Mouse (Mus musculus) adrenal gland, adult 18-20 months (tissue): ENCODE data around the gene Celf5. TPM values are rescaled to one million over a fixed set of nuclear protein-coding genes. Genes with fewer than 3 reads are reported as not detected.

Experiments used
- DNase-seq, 2 experiments: peaks; one replicate each; pipeline ENCODE4 v3.0.0; 2021 to 2022; ENCODE audit warnings: low spot score in 2 of 2
- microRNA-seq, 2 experiments: library from miRNA; unstranded; fragments of <30 nt; microRNA quantifications; one replicate each; pipeline ENCODE4 v1.2.0; 2021; ENCODE audit warnings: borderline number of aligned reads in 2 of 2
- total RNA-seq, 2 experiments: library from RNA; stranded (reverse); gene quantifications; 1 replicate in 1 of 2; 2 replicates in 1 of 2; pipeline ENCODE4 v1.2.3; 2021

The Celf5 gene
- total RNA-seq, 2 experiments from 2014 or later = 0.42 to 0.50 TPM

- DNase-seq = no peak
Observed at GRCm38 (mm10) chr10:81418216-81419070, 64.1 kb downstream of the Celf5 start.

DNA sequence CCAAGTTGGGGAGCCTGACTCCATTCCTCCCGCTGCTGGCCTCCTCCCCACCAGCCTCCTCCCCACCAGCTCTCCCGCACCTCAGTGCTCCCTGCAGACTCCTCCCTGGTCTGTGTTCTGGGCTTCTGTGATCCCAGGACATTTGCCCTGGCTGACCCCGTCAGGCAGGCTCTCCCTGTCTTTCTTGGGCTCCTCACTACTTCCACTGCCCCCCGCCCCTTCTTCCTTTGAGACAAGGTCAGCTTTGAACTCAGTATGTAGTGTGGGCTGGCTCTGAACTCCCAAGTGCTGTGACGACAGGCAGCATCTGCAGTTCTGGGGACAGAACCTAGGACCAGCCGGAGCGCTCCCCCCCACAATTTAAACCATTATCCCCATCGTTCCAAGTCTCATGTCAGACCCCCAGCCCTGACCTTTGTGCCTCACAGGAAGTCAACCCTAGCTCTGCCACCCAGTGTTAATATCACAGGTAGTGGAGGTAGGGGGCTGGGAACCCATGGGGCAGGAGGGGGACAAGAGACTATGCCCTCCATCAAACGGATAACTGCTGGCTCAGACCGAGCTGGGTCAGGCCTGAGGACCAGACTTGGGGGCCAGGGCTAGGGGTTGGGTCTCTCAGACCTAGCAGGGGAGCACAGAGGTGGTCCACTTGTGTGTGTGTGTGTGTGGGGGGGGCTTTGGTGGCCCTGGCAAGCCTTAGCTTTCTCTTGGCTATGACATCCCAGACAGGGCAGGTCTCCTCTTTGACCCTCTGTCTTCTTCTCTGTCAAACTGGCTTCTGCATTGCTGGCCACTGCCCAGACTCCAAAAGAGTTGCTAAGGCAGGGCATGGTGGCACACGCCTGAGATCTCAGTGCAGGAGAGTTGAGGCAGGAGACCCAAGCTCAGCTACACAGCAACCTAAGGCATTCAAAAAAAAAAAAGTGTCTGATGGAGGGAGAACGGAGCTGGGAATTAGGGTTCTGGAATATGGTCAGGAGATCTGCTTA is 65.0 kb downstream of the Celf5 start:
- no peak for DNase-seq

GRCm38 (mm10) chr10:81416581-81417226 is 65.8 kb downstream of the Celf5 start:
- peak; percentile 60 to 76 for DNase-seq

- DNase-seq = no peak
Observed at GRCm38 (mm10) chr10:81415549-81416310, 66.8 kb downstream of the Celf5 start.

DNA sequence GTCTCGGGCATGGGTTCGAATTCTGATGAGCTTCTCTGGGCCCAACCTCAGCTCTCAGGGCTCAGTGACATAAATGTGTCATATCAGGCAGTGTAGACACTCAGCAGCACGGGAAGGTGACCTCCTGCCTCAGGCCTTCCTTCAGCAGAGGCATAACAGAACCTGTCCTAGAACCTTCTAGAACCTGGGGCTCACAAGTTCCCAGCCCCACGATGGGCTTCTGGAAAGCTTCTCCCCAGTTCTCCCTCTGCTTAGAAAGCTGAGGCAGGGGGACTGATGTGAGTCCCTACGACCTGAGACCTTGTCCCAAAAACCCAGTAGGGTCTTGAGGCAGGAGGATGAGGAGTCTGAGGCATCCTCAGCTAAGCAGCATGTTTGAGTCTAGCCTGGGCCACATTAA is 67.4 kb downstream of the Celf5 start:
- DNase-seq = no peak

- DNase-seq = no peak
Observed at GRCm38 (mm10) chr10:81414682-81415081, 67.8 kb downstream of the Celf5 start.

GRCm38 (mm10) chr10:81413310-81414261 is 68.9 kb downstream of the Celf5 start:
- peak; percentile 85 to 86 for DNase-seq

- DNase-seq = no peak
Observed at GRCm38 (mm10) chr10:81412586-81413309, 69.8 kb downstream of the Celf5 start.

- peak; percentile 45 to 69 for DNase-seq
Observed at GRCm38 (mm10) chr10:81411471-81412400, 70.8 kb downstream of the Celf5 start.

DNA sequence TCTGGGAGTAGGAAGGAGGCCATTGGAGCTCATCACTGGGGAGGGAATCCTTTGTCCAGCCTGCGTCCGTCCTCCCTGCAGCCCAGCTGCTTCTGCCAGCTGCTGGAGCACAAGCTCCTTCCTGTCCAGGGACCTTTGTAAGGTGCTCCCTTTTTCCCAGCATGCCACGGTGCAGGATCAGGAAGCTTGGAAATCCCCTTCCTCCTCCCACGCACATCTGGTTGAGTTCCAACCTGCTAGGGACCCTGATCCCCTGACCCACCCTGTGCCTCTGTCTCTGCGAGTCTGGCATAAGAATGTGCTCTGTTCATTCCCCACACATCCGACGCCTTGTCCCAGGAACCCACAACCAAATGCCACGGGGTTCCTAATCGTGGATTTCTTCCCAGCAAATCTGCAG is 71.5 kb downstream of the Celf5 start:
- no peak for DNase-seq

- no peak for DNase-seq
Observed at GRCm38 (mm10) chr10:81410350-81410749, 72.2 kb downstream of the Celf5 start.

DNA sequence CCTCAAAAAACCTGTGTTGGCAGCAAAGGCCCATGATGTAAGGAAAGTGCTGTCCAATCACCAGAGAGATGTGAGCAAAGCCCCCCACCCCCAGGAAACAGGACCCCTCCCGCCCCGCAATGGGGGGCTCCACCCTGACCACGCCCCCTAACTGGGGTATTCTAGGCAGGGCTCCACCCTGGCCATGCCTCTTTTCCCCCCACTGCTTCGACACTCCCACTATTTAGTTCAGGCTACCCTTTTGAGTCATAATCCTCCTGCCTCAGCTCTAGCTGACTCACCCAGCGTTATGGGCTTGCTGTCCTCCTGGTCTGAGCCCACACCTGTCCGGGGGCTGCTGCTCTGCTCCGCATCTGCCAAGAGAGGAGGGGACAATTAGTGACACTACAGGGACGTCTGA is 73.2 kb downstream of the Celf5 start:
- DNase-seq = no peak

Small RNAs within 50 kb of the gene (microRNA-seq; reads per million reads assigned to microRNA genes)
- gene Gm25595 = 0 reads per million in 2 experiments
- 1.2 to 1.4 reads per million in 2 experiments for gene Mir1191b

Other genes starting within 250 kb of the Celf5 start
- 10 to 100 TPM; 16.2 to 17.6 TPM for gene Zfr2, start 249.6 kb downstream of the Celf5 start, total RNA-seq
- gene Matk, start 229.8 kb downstream of the Celf5 start, total RNA-seq = 1 to 10 TPM in 1 of 2 experiments, under 1 TPM in 1; 0.76 to 1.7 TPM
- 100 to 1,000 TPM; 105 to 111 TPM for gene Mrpl54, start 215.8 kb downstream of the Celf5 start, total RNA-seq
- gene Apba3, start 215.7 kb downstream of the Celf5 start, total RNA-seq = 100 to 1,000 TPM; 104 to 123 TPM
- 1 to 10 TPM; 1.1 to 1.6 TPM for gene Tjp3, start 191.1 kb downstream of the Celf5 start, total RNA-seq
- gene Pip5k1c, start 189.7 kb downstream of the Celf5 start, total RNA-seq = 10 to 100 TPM; 37.6 to 40.4 TPM
- 10 to 100 TPM; 34.3 to 40.9 TPM for gene Cactin, start 161.6 kb downstream of the Celf5 start, total RNA-seq
- gene Tbxa2r, start 154.0 kb downstream of the Celf5 start, total RNA-seq = 10 to 100 TPM; 23.3 to 29.2 TPM
- gene Gipc3, start 139.4 kb downstream of the Celf5 start, total RNA-seq = 1 to 10 TPM; 4.5 to 6.7 TPM
- 10 to 100 TPM; 86.5 to 92.7 TPM for gene Hmg20b, start 132.2 kb downstream of the Celf5 start, total RNA-seq
- 10 to 100 TPM; 16.0 to 29.6 TPM for gene Mfsd12, start 125.2 kb downstream of the Celf5 start, total RNA-seq
- 1 to 10 TPM; 1.3 to 4.5 TPM for gene 4930404N11Rik, start 116.9 kb downstream of the Celf5 start, total RNA-seq
- 10 to 100 TPM; 35.1 to 35.2 TPM for gene Fzr1, start 104.2 kb downstream of the Celf5 start, total RNA-seq
- gene Dohh, start 98.3 kb downstream of the Celf5 start, total RNA-seq = 10 to 100 TPM; 49.1 to 50.5 TPM
- gene Gm48551, start 98.2 kb downstream of the Celf5 start, total RNA-seq = 1 to 10 TPM; 1.5 to 1.9 TPM
- gene Gm48552, start 93.7 kb downstream of the Celf5 start, total RNA-seq = 1 to 10 TPM; 1.4 to 2.6 TPM
- gene Smim24, start 89.7 kb downstream of the Celf5 start, total RNA-seq = 1 to 10 TPM; 1.1 to 1.2 TPM
- 10 to 100 TPM; 69.1 to 78.7 TPM for gene Nfic, start 27.1 kb downstream of the Celf5 start, total RNA-seq
- 100 to 1,000 TPM; 106 to 118 TPM for gene Ncln, start 13.7 kb upstream of the Celf5 start, total RNA-seq
- gene S1pr4, start 17.4 kb upstream of the Celf5 start, total RNA-seq = 1 to 10 TPM; 1.3 to 1.4 TPM
- gene Gna15, start 41.5 kb upstream of the Celf5 start, total RNA-seq = 1 to 10 TPM; 1.7 to 2.6 TPM
- gene Gna11, start 62.5 kb upstream of the Celf5 start, total RNA-seq = 10 to 100 TPM; 81.7 to 83.4 TPM
- gene Aes, start 76.8 kb upstream of the Celf5 start, total RNA-seq = 1,000 to 10,000 TPM in 1 of 2 experiments, 100 to 1,000 TPM in 1; 911 to 1,138 TPM
- 10 to 100 TPM; 58.2 to 65.6 TPM for gene Tle2, start 91.9 kb upstream of the Celf5 start, total RNA-seq
- gene Tle6, start 118.4 kb upstream of the Celf5 start, total RNA-seq = 10 to 100 TPM; 21.4 to 37.3 TPM
- 1 to 10 TPM; 1.2 to 1.7 TPM for gene BC025920, start 123.6 kb upstream of the Celf5 start, total RNA-seq
- 10 to 100 TPM; 18.2 to 21.5 TPM for gene Sirt6, start 145.1 kb upstream of the Celf5 start, total RNA-seq
- 10 to 100 TPM; 20.6 to 21.6 TPM for gene Ankrd24, start 145.8 kb upstream of the Celf5 start, total RNA-seq
- 1 to 10 TPM; 2.4 to 2.8 TPM for gene Gm10778, start 166.3 kb upstream of the Celf5 start, total RNA-seq
- 1 to 10 TPM; 4.4 to 5.8 TPM for gene Zfp433, start 222.1 kb upstream of the Celf5 start, total RNA-seq